Mouse (Mus musculus) midbrain, embryonic 12.5 days (tissue): Measurements from ENCODE around the gene Asah2. TPM values are rescaled to one million over a fixed set of nuclear protein-coding genes. Genes with fewer than 3 reads are reported as not detected.
"Not testable (repeated sequence)": the region's sequence is repeated elsewhere in the genome, so short reads cannot be mapped to it uniquely, and the experiment has no call there.

Source experiments
- ATAC-seq: fragments of 200-750 bp; cut with Nextera tagmentation; 2 replicates; pipeline ENCODE4 v1.8.0; 2017; ENCODE audit warnings: low read depth, moderate TSS enrichment, moderate library complexity; ENCODE audit not compliant: low FRiP score
- H3K27ac ChIP-seq: fragments of 300-500 bp; sonication (generic); replicated peaks from 2 replicates; pipeline ENCODE4 v1.5.1; 2016; ENCODE audit warnings: mild to moderate bottlenecking
- H3K27me3 ChIP-seq: fragments of 300-500 bp; sonication (generic); 2 replicates; pipeline ENCODE4 v1.6.1; 2016; ENCODE audit warnings: mild to moderate bottlenecking
- H3K36me3 ChIP-seq: fragments of 300-500 bp; sonication (generic); 2 replicates; pipeline ENCODE4 v1.6.1; 2016
- H3K4me1 ChIP-seq: fragments of 300-500 bp; sonication (generic); 2 replicates; pipeline ENCODE4 v1.6.1; 2016
- H3K4me2 ChIP-seq: fragments of 300-500 bp; sonication (generic); replicated peaks from 2 replicates; pipeline ENCODE4 v1.6.1; 2016; ENCODE audit warnings: mild to moderate bottlenecking, moderate library complexity
- H3K4me3 ChIP-seq: fragments of 300-500 bp; sonication (generic); 2 replicates; pipeline ENCODE4 v1.5.1; 2016; ENCODE audit warnings: mild to moderate bottlenecking
- H3K9ac ChIP-seq: fragments of 300-500 bp; sonication (generic); replicated peaks from 2 replicates; pipeline ENCODE4 v1.6.1; 2016; ENCODE audit warnings: mild to moderate bottlenecking, moderate library complexity
- H3K9me3 ChIP-seq: fragments of 300-500 bp; sonication (generic); 2 replicates; pipeline ENCODE4 v1.6.1; 2016; ENCODE audit warnings: mild to moderate bottlenecking
- WGBS: fragments of 180-500 bp; shearing (Covaris S2); methylation state at CpG from one replicate; pipeline ENCODE4 v1.1.7; 2016; 5-methylcytosine and 5-hydroxymethylcytosine counted together
- polyA plus RNA-seq: library from polyadenylated mRNA; unstranded; fragments of >200 nt; fragmentation: Nextera tagmentation; extraction: Ambion mirVana; gene quantifications from 2 replicates; pipeline ENCODE4 v1.2.1, GENCODE M21; 2016

Asah2 gene
- polyA plus RNA-seq, 1 experiment from 2014 or later = 0.50 TPM

DNA sequence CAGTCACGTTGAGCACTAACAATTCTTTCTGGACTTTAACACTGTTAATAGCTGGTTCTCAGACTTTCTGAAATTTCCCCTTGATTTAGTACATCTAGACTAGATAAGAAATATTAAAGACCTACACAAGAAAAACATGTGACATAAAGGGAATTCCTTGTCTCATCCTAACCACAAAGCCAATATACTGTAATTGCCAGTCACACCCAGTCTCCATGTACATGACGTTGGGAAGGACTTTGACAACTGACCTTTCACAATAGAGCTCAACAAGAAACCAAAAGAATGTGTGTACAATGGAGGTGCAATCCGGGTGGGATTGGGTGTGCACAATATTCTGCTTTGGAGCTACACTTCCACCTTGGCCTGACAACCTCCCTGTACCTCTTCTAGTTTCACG is 15.7 kb downstream of the Asah2 start:
- Histone ChIP-seq H3K4me2 (no peak overlapping the region), H3K36me3 (no peaks in the 10 kb centered on the region), H3K4me1 (no peaks in the 10 kb centered on the region), H3K9me3 (no peaks in the 10 kb centered on the region), H3K4me3 (no peak overlapping the region), H3K9ac (no peak overlapping the region), H3K27me3 (no peaks in the 10 kb centered on the region), H3K27ac (no peak overlapping the region)
- ATAC-seq = no peak
- 90% methylated on average over 4 of the region's 4 CpGs for WGBS

DNA sequence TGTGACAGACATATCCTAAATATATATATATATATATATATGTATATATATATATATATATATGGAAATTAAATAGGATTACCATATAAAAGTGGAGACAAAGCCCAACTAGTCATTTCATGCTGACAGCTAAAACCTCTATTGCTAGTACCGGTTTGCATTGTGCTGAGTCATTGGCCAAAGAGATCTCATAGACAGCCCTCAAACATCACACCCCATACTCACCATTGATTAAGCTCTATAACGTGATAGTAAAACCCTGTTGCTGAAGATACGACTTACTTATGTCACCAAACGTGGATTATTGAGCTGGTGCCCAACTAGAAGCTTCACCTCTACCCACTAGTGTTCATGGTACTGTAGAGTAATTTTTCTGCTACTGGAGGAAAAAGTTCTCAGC is 17.2 kb downstream of the Asah2 start:
- Histone ChIP-seq H3K27me3 (no peaks in the 10 kb centered on the region), H3K27ac (no peak overlapping the region), H3K4me2 (no peak overlapping the region), H3K9me3 (no peaks in the 10 kb centered on the region), H3K4me3 (no peak overlapping the region), H3K9ac (no peak overlapping the region), H3K4me1 (no peaks in the 10 kb centered on the region), H3K36me3 (no peaks in the 10 kb centered on the region)
- 89% methylated on average over 4 of the region's 4 CpGs for WGBS
- ATAC-seq = no peak

DNA sequence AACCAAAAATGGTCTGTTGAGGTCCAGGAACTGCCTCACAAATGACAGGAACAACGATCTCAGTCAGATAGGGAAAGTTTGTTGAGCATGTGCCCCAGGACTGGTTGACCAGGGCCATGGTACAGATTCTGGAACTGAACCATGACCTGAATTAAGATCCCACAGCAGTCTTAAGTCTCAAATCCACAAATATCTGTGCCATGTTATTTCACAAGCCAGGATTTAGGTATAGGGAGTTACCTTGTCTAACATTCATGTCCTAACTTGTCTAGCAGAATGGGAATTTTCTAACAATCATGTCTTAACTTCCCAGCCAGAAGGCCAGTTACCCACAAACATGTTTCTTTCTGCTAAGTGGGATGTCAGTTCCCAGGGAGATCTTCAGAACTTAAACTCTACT is 19.4 kb downstream of the Asah2 start:
- no peak for ATAC-seq
- H3K27ac ChIP-seq = no peak overlapping the region
- 92% methylated on average over 1 of the region's 1 CpGs for WGBS
- H3K9me3 ChIP-seq = no peaks in the 10 kb centered on the region
- no peaks in the 10 kb centered on the region for H3K4me1 ChIP-seq
- no peaks in the 10 kb centered on the region for H3K27me3 ChIP-seq
- H3K4me3 ChIP-seq = no peak overlapping the region
- no peaks in the 10 kb centered on the region for H3K36me3 ChIP-seq
- no peak overlapping the region for H3K9ac ChIP-seq
- H3K4me2 ChIP-seq = no peak overlapping the region

DNA sequence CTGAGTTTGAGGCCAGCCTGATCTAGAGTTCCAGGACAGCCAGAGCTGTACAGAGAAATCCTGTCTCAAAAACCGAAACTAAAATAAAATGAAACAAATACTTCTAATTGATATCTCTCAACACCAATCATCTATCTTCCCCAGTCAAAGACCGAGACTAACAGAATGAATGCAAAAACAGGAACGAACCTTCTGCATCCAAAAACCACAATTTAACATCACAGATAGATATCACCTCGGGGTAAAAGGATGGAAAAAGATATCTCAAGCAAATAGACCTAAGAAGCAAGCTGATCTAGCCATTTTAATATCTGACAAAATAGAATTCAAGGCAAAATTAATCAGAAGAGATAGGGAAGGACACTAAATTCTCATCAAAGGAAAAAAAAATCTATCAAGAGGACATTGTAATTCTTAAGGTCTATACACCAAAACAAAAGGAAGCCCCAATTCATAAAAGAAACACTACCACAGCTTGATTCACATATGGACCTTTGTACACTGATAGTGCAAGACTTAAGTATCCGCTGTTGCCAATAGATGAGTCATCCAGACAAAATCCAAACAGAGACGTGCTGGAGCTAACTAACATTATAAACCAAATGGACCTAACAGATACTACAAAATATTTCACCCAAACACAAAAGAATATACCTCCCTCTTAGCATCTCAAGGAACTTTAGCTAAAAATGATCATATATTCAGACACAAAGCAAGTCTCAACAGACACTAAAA is 20.1 kb downstream of the Asah2 start:
- ATAC-seq = no peak
- WGBS = 90% methylated on average over 6 of the region's 6 CpGs
- Histone ChIP-seq H3K9me3 (no peaks in the 10 kb centered on the region), H3K4me3 (no peak overlapping the region), H3K9ac (no peak overlapping the region), H3K27me3 (no peaks in the 10 kb centered on the region), H3K27ac (no peak overlapping the region), H3K4me2 (no peak overlapping the region), H3K36me3 (no peaks in the 10 kb centered on the region), H3K4me1 (no peaks in the 10 kb centered on the region)

DNA sequence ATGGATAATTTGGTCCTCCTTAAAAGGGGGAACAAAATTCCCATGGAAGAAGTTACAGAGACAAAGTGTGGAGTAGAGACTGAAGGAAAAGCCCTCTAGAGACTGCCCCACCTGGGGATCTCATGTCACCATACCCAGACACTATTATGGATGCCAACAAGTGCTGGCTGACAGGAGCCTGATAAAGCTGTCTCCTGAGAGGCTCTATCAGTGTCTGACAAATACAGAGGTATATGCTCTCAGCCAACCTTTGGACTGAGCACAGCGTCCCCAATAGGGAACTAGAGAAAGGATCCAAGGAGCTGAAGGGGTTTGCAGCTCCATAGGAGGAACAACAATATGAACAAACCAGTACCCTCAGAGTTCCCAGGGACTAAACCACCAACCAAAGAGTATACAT is 23.2 kb downstream of the Asah2 start:
- H3K27me3 ChIP-seq, H3K27ac ChIP-seq, H3K36me3 ChIP-seq, H3K9ac ChIP-seq, H3K9me3 ChIP-seq, ATAC-seq, H3K4me2 ChIP-seq, H3K4me1 ChIP-seq, H3K4me3 ChIP-seq: not testable (repeated sequence)
- WGBS = 71% methylated on average over 1 of the region's 1 CpGs

DNA sequence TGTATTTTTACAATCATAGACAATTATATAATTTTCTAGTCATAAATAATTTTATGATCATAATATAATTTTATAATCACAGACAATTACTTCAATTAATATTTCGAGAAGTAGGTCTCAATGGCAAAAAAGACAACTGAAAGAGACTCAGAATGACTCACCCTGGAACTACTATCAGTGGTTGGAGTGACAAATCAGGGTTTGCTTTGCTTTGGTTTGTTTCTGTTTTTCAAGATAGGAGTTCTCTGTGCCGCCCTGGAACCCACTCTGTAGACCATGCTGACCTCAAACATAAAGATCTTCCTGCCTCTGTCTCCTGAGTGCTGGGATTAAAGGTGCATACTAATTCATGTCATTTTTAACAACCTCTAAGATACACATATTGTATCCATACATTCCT is 37.7 kb downstream of the Asah2 start:
- no peaks in the 10 kb centered on the region for H3K9me3 ChIP-seq
- WGBS = 73% methylated on average over 2 of the region's 2 CpGs
- H3K27me3 ChIP-seq = no peaks in the 10 kb centered on the region
- no peaks in the 10 kb centered on the region for H3K36me3 ChIP-seq
- no peaks in the 10 kb centered on the region for H3K4me1 ChIP-seq
- no peak for ATAC-seq
- no peak overlapping the region for H3K9ac ChIP-seq
- no peak overlapping the region for H3K4me2 ChIP-seq
- no peak overlapping the region for H3K4me3 ChIP-seq
- H3K27ac ChIP-seq = no peak overlapping the region

DNA sequence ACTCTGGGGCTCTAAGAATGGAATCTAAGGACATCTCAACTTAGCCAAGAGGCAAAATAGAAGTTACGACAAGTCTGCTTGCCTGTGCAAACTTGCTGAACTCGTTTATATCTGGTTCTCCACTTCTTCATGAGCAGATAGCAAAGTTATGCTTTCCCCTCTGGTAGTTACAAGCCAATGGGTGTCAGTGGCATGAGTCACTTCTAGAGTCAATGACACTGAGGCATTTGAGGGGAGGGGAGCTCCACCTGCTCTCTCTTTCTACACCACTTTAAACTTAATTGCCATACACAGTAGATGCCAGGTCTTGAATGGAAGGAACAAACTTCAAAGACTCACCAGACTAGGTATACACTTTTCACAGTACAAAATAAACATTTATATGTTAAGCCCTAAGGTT is 38.4 kb downstream of the Asah2 start:
- Histone ChIP-seq H3K4me1 (no peaks in the 10 kb centered on the region), H3K4me2 (no peak overlapping the region), H3K9ac (no peak overlapping the region), H3K36me3 (no peaks in the 10 kb centered on the region), H3K4me3 (no peak overlapping the region), H3K27me3 (no peaks in the 10 kb centered on the region), H3K27ac (no peak overlapping the region), H3K9me3 (no peaks in the 10 kb centered on the region)
- no peak for ATAC-seq
- 84% methylated on average over 2 of the region's 2 CpGs for WGBS

DNA sequence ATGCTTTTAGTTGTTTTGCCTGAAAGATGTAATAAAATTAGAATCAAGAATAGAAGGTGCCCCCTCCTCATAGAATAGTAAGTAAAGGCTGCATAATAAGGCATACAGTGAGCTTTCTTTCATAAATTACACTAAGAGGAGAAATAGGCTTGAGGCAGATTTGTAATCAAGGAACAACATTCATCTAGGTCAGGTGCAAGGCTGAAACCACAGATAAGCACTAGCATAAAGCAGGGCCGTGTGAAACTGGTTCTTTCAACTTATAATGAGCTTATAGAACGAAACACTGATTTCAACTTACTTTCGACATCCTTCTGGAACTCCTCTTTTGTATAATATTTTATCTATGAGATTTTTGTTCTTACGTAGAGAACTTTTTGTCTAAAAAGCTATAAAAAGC is 40.3 kb downstream of the Asah2 start:
- H3K4me3 ChIP-seq = no peak overlapping the region
- H3K4me2 ChIP-seq = no peak overlapping the region
- H3K36me3 ChIP-seq = no peaks in the 10 kb centered on the region
- H3K9me3 ChIP-seq = no peaks in the 10 kb centered on the region
- H3K27me3 ChIP-seq = no peaks in the 10 kb centered on the region
- no peak overlapping the region for H3K9ac ChIP-seq
- no peak for ATAC-seq
- 0 out of 2 replicates have a peak, but pooled peaks cover 2% of the 10 kb centered on the region for H3K4me1 ChIP-seq
- WGBS = 77% methylated on average over 4 of the region's 4 CpGs
- H3K27ac ChIP-seq = no peak overlapping the region

DNA sequence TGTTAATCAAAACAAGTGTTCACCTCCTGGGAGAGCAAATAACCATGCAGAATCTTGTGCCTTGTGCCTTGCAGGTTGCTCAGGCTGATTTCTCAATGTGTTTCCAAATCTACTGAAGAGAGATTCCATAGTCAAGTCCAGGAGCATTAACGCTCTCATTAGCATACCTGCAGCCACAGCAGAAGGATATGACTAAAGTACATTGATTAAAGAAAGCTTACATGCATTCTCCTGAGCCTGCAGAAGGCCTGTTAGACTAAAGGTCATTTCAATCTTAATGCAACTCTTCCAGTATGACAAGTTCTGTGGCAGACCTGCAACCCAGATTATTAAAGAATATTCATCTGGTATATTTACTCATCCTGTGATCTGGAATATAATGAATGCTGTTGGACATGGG is 46.7 kb downstream of the Asah2 start:
- 0 out of 2 replicates have a peak, but pooled peaks cover 2% of the 10 kb centered on the region for H3K4me1 ChIP-seq
- H3K9me3 ChIP-seq = no peaks in the 10 kb centered on the region
- no peaks in the 10 kb centered on the region for H3K36me3 ChIP-seq
- no peak overlapping the region for H3K9ac ChIP-seq
- no peaks in the 10 kb centered on the region for H3K27me3 ChIP-seq
- no peak for ATAC-seq
- 86% methylated on average over 1 of the region's 1 CpGs for WGBS
- H3K4me2 ChIP-seq = no peak overlapping the region
- no peak overlapping the region for H3K27ac ChIP-seq
- no peak overlapping the region for H3K4me3 ChIP-seq

DNA sequence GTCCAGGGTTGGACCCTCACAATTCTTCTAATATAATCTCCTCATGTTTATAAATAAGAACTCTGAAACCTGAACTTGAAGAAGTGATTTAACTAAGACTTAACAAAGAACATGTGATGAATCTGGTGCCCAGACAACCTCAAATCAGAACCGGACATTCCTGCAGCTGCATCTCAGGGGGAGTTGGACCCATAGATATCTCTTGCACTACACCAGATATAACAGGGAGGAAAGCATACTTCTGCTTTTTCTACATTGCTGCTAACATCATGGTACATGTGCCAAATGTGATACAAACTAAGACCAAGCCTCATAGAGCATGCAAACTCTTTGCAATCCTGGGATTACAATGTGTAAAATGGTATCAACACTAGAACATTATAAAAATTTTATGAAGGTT is 51.8 kb downstream of the Asah2 start:
- H3K27ac ChIP-seq = no peak overlapping the region
- H3K9me3 ChIP-seq = no peaks in the 10 kb centered on the region
- H3K27me3 ChIP-seq = no peaks in the 10 kb centered on the region
- WGBS = 82% methylated on average over 1 of the region's 1 CpGs
- H3K4me1 ChIP-seq = no peaks in the 10 kb centered on the region
- H3K9ac ChIP-seq = no peak overlapping the region
- no peak overlapping the region for H3K4me3 ChIP-seq
- H3K4me2 ChIP-seq = no peak overlapping the region
- ATAC-seq = no peak
- no peaks in the 10 kb centered on the region for H3K36me3 ChIP-seq

DNA sequence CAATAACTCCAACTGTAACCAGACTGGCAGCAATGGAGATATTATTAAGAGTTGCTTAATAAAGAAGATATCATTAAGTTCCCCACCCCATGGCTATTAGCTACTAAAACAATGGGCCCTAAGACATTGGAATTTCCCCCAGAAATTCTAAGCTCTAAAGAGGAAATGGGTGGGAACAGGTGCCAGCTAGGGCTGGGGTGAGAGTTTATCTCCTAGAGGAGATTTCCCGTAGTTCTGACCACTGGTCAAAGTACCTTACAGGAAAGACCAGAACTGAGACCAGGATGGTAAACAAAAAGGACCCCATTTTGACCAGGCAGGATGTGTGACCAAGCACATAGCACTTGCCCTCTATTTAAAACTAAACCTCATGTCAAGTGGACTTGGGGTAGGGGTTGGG is 52.3 kb downstream of the Asah2 start:
- Histone ChIP-seq H3K4me2 (no peak overlapping the region), H3K27ac (no peak overlapping the region), H3K27me3 (no peaks in the 10 kb centered on the region), H3K9me3 (no peaks in the 10 kb centered on the region), H3K4me1 (no peaks in the 10 kb centered on the region), H3K9ac (no peak overlapping the region), H3K4me3 (no peak overlapping the region), H3K36me3 (no peaks in the 10 kb centered on the region)
- no peak for ATAC-seq
- WGBS = 73% methylated on average over 1 of the region's 1 CpGs

DNA sequence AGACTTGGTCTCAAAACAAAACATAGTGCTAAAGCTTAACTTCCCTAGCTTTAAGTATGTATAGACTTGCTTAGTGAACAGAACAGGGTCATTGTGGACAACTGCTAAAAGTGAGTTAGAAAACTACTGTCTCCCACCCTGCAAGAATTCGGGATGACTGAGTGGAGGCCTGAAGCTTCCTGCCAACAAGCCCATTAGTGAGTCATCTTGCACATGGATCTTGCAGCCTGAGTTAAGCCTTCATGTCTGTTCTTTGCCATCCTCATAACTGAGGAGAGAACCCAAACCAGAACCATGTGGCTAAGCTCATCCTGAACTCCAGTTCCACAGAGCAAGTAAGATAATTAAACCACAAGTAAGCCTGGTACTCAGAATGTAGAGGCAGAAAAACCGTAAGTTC is 56.8 kb downstream of the Asah2 start:
- no peak overlapping the region for H3K4me3 ChIP-seq
- no peak overlapping the region for H3K27ac ChIP-seq
- no peaks in the 10 kb centered on the region for H3K9me3 ChIP-seq
- H3K4me2 ChIP-seq = no peak overlapping the region
- H3K27me3 ChIP-seq = no peaks in the 10 kb centered on the region
- no peaks in the 10 kb centered on the region for H3K4me1 ChIP-seq
- no peak overlapping the region for H3K9ac ChIP-seq
- no peak for ATAC-seq
- 98% methylated on average over 2 of the region's 2 CpGs for whole genome bisulfite sequencing
- H3K36me3 ChIP-seq = no peaks in the 10 kb centered on the region

DNA sequence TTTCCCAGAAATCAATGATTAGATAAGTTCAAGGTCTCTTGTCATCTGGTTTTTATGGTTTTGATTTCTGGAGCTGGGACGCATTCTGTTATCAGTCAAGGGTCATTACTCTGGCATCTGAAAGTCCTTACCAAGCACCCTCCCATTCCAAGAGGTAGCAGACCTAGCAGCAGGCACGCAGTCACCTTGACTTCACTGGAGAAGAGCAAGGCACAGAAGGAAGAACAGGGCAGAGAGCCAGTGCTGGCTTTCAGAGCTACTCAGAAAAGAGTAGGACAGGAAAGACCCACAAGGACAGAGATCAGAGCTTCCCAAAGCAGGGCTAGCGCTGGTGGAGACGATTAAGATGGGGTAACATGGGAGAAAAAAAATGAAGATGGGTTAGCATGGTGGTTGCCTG is 75.1 kb downstream of the Asah2 start:
- no peak overlapping the region for H3K4me3 ChIP-seq
- no peak overlapping the region for H3K27ac ChIP-seq
- H3K4me1 ChIP-seq = no peaks in the 10 kb centered on the region
- no peaks in the 10 kb centered on the region for H3K9me3 ChIP-seq
- no peaks in the 10 kb centered on the region for H3K36me3 ChIP-seq
- no peak overlapping the region for H3K4me2 ChIP-seq
- H3K9ac ChIP-seq = no peak overlapping the region
- no peak for ATAC-seq
- WGBS = 89% methylated on average over 4 of the region's 4 CpGs
- no peaks in the 10 kb centered on the region for H3K27me3 ChIP-seq
